Mouse (Mus musculus) kidney, postnatal 0 days (tissue): ENCODE results near the gene Tfdp1. TPM values are rescaled to one million over a fixed set of nuclear protein-coding genes. Genes with fewer than 3 reads are reported as not detected.

Experiments used
- ATAC-seq: fragments of 200-750 bp; cut with Nextera tagmentation; replicated peaks from 2 replicates; pipeline ENCODE4 v1.8.0; 2017; ENCODE audit warnings: low read depth, moderate number of reproducible peaks, moderate TSS enrichment, moderate library complexity; ENCODE audit not compliant: low FRiP score
- DNase-seq: peaks from one replicate; pipeline ENCODE4 v3.0.0-alpha.2; 2016; ENCODE audit warnings: low spot score
- H3K27ac ChIP-seq: fragments of 300-500 bp; sonication (generic); 2 replicates; pipeline ENCODE4 v1.5.1; 2014; ENCODE audit warnings: mild to moderate bottlenecking
- H3K27me3 ChIP-seq: fragments of 300-500 bp; sonication (generic); 2 replicates; pipeline ENCODE4 v1.6.1; 2014; ENCODE audit warnings: low read length, mixed read lengths; ENCODE audit not compliant: insufficient read depth
- H3K36me3 ChIP-seq: fragments of 300-500 bp; sonication (generic); 2 replicates; pipeline ENCODE4 v1.6.1; 2014; ENCODE audit warnings: low read length, mixed read lengths; ENCODE audit not compliant: insufficient read depth
- H3K4me1 ChIP-seq: fragments of 300-500 bp; sonication (generic); replicated peaks from 2 replicates; pipeline ENCODE4 v1.6.1; 2014; ENCODE audit warnings: antibody characterized with exemption, low read length, mixed read lengths; ENCODE audit not compliant: insufficient read depth
- H3K4me2 ChIP-seq: fragments of 300-500 bp; sonication (generic); 2 replicates; pipeline ENCODE4 v1.6.1; 2014; ENCODE audit warnings: mild to moderate bottlenecking, low read length, moderate library complexity, mixed read lengths
- H3K4me3 ChIP-seq: fragments of 300-500 bp; sonication (generic); replicated peaks from 2 replicates; pipeline ENCODE4 v1.5.1; 2014; ENCODE audit warnings: low read depth, low read length
- H3K9ac ChIP-seq: fragments of 300-500 bp; sonication (generic); 2 replicates; pipeline ENCODE4 v1.6.1; 2014; ENCODE audit warnings: low read depth, low read length
- H3K9me3 ChIP-seq: fragments of 300-500 bp; sonication (generic); replicated peaks from 2 replicates; pipeline ENCODE4 v1.6.1; 2016; ENCODE audit warnings: low read length, inconsistent platforms, mixed read lengths
- CTCF ChIP-seq: IDR thresholded peaks from 2 replicates; pipeline ENCODE4 v1.5.1; 2016; ENCODE audit warnings: antibody characterized with exemption, low read depth, mild to moderate bottlenecking, moderate library complexity
- WGBS: fragments of 180-500 bp; shearing (Covaris S2); extraction: QIAGEN DNeasy Blood & Tissue Kit; methylation state at CpG from one replicate; pipeline ENCODE4 v1.1.7; 2014; 5-methylcytosine and 5-hydroxymethylcytosine counted together
- polyA plus RNA-seq: library from polyadenylated mRNA; unstranded; fragments of >200 nt; fragmentation: Nextera tagmentation; extraction: Ambion mirVana; gene quantifications from 2 replicates; pipeline ENCODE4 v1.2.1, GENCODE M21; 2015

Tfdp1 gene
- polyA plus RNA-seq = 107 and 127 TPM in 2 replicates

- 0 out of 2 replicates have a peak, but pooled peaks cover 6% of the 10 kb centered on the region for H3K36me3 ChIP-seq
- no peaks in the 10 kb centered on the region for H3K9me3 ChIP-seq
- TF ChIP-seq CTCF = no peak
- ATAC-seq = peak; percentile 92
- peak within 1 kb of the TSS; percentile 85 for H3K4me3 ChIP-seq
- no peaks in the 10 kb centered on the region for H3K27me3 ChIP-seq
- H3K4me2 ChIP-seq = peak within 1 kb of the TSS; percentile 93
- H3K4me1 ChIP-seq = peaks cover 9% of the 10 kb centered on the region
- peak within 1 kb of the TSS; percentile 60 for H3K27ac ChIP-seq
- WGBS = 2% methylated on average over 24 of the region's 72 CpGs
- peak; percentile 90 for DNase-seq
- peak within 1 kb of the TSS; percentile 93 for H3K9ac ChIP-seq
Measured at GRCm38 (mm10) chr8:13338255-13338860, at the start of gene Tfdp1. Tfdp1 (plus strand) TSS chr8:13338751.

GRCm38 (mm10) chr8:13292364-13292763, 46.2 kb upstream of the Tfdp1 start:
- Histone ChIP-seq H3K4me1 (peaks cover 9% of the 10 kb centered on the region; the same call in 1 of the 2 replicates), H3K27me3 (no peaks in the 10 kb centered on the region), H3K36me3 (peaks cover 31% of the 10 kb centered on the region), H3K9ac (no peak overlapping the region), H3K4me3 (no peak overlapping the region), H3K4me2 (no peak overlapping the region), H3K27ac (no peak overlapping the region), H3K9me3 (no peaks in the 10 kb centered on the region)
- TF ChIP-seq CTCF = peak; percentile 91
- ATAC-seq (no peak), DNase-seq (peak; percentile 87)
- 27% methylated on average over 9 of the region's 9 CpGs for WGBS

- H3K9me3 ChIP-seq = no peaks in the 10 kb centered on the region
- DNase-seq (no peak), ATAC-seq (no peak)
- TF ChIP-seq CTCF = no peak
- H3K4me3 ChIP-seq = no peak overlapping the region
- H3K27me3 ChIP-seq = no peaks in the 10 kb centered on the region
- no peak overlapping the region for H3K4me2 ChIP-seq
- whole genome bisulfite sequencing = 88% methylated on average over 9 of the region's 9 CpGs
- H3K9ac ChIP-seq = no peak overlapping the region
- 0 out of 2 replicates have a peak, but pooled peaks cover 5% of the 10 kb centered on the region for H3K4me1 ChIP-seq
- H3K27ac ChIP-seq = no peak overlapping the region
- H3K36me3 ChIP-seq = peaks cover 31% of the 10 kb centered on the region
Measured at GRCm38 (mm10) chr8:13293677-13294470, 44.7 kb upstream of the Tfdp1 start.

GRCm38 (mm10) chr8:13299571-13299970, 39.0 kb upstream of the Tfdp1 start:
- WGBS = 90% methylated on average over 8 of the region's 8 CpGs
- Histone ChIP-seq H3K4me1 (no peaks in the 10 kb centered on the region), H3K27me3 (no peaks in the 10 kb centered on the region), H3K9ac (no peak overlapping the region), H3K27ac (no peak overlapping the region), H3K36me3 (peaks cover 45% of the 10 kb centered on the region), H3K4me3 (no peak overlapping the region), H3K4me2 (no peak overlapping the region), H3K9me3 (no peaks in the 10 kb centered on the region)
- ATAC-seq = 0 out of 2 replicates have a peak, but pooled peaks have one; percentile 17
- no peak for DNase-seq
- no peak for TF ChIP-seq CTCF

- H3K4me3 ChIP-seq = no peak overlapping the region
- H3K27ac ChIP-seq = no peak overlapping the region
- H3K36me3 ChIP-seq = peaks cover 32% of the 10 kb centered on the region
- no peaks in the 10 kb centered on the region for H3K27me3 ChIP-seq
- no peak overlapping the region for H3K9ac ChIP-seq
- 89% methylated on average over 7 of the region's 7 CpGs for WGBS
- DNase-seq = no peak
- no peaks in the 10 kb centered on the region for H3K4me1 ChIP-seq
- no peak for ATAC-seq
- H3K4me2 ChIP-seq = no peak overlapping the region
- H3K9me3 ChIP-seq = no peaks in the 10 kb centered on the region
- no peak for TF ChIP-seq CTCF
Measured at GRCm38 (mm10) chr8:13301036-13301435, 37.5 kb upstream of the Tfdp1 start.

- Histone ChIP-seq H3K4me3 (no peak overlapping the region), H3K4me2 (no peak overlapping the region), H3K36me3 (peaks cover 16% of the 10 kb centered on the region; the same call in 1 of the 2 replicates), H3K9me3 (no peaks in the 10 kb centered on the region), H3K9ac (no peak overlapping the region), H3K27me3 (no peaks in the 10 kb centered on the region), H3K27ac (no peak overlapping the region), H3K4me1 (no peaks in the 10 kb centered on the region)
- no peak for DNase-seq
- no peak for TF ChIP-seq CTCF
- WGBS = 84% methylated on average over 6 of the region's 6 CpGs
- no peak for ATAC-seq
Measured at GRCm38 (mm10) chr8:13305459-13305858, 33.1 kb upstream of the Tfdp1 start.
